Mouse (Mus musculus) lung, postnatal 36 days (tissue): ENCODE measurements at regions not wholly inside any gene's neighbourhood (a gene's known extent, or its start where the extent isn't known, plus 50 kb on each side); places are given as distances from the start of the nearest gene placed in this dataset.
"Not testable (repeated sequence)": the region's sequence is repeated elsewhere in the genome, so short reads cannot be mapped to it uniquely, and the experiment has no call there.

Source experiments
- DNase-seq: peaks from one replicate; pipeline ENCODE4 v3.0.0; 2022; ENCODE audit warnings: mixed read lengths

- peak; percentile 58 for DNase-seq
These were observed 56.1 kb downstream of the Bbs10 start for GRCm38 (mm10) chr10:111354607-111355006.

DNA sequence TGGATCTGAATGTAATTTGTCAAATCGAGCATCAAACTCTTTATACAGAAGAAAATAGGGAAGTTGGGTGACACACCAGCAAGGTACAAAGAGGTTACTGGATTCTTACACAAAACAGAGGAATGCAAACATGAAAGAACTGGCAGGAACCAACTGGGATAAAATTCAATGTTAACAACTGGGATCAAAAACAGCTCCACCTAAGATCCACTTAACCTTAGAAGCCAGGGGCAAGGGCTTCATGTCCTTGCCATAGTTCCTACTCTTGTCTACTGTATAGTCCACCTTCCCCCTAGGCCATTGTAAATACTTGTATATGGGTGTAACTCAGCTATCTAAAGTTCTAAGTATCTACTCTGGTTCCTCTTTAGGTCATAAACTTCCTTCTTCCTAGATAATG, 59.9 kb downstream of the Bbs10 start:
- not testable (repeated sequence) for DNase-seq

DNA sequence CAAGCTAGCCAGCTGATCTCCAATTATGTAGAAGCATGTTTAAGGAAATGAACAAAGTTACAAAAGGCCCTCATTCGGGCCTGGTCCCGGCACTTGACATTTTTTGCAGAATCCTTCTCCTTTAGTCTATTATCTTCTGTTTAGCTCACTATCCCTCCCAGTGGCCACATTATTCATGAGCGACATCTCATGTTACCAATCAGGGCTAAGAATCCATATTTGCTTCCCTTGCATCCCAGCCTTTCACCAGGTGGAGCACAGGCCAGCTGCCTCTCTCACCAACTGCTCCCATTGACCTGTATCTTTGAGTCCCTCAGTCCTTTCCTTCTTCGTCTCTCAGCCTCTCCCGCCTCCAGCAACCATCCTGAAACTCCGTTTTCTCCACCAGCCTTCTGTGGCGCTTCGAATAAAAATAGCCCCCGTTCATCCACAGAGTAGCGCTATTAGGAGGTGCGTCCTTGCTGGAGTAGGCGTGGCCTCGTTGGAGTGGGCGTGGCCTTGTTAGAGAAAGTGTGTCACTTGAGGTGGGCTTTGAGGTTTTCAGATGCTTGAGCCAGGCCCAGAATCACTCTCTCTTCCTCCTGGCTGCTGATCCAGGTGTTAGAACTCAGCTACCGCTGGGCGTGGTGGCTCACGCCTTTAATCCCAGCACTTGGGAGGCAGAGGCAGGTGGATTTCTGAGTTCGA, 63.4 kb downstream of the Bbs10 start:
- no peak for DNase-seq

DNA sequence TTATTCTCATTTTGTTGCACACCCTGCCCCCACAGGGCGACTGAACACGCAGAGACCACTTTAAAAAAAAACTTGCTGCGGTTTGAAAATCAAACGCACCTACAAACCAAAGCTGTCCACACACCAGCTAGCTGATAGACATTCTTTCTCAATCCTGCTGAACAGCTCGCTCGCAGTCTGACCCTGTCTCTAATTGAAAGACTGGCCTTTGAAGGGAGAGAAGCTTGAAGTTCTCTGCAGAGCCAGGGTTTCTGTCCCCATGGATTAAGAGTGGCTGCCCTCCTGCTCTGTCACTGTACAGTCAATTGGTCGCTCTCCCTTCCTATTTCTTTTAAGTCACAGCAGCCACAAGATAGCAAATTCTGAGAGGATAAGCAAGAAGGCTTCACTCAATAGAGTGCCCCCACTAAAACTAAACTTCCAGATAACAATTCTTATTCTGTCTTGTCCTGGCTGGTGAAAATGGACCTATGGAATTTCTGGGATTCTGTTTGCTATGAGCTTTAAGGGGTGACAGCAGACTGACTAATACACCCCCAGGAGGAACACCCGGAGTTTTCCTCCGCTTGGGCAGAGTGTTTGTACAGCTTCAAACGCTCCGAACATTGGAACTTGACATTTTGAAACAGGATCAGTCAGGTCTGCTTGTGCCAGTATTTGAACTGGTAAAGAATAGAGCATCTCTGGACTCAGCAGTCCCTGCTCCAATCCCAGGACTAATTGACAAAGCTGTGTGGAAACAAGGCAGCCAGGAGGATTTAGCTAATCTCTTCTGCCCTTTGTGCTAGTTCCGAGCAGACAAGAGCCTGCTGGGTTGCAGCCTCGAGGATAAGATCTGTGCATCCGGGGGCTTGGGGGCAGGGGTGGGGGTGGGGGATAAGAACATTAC, 65.5 kb downstream of the Bbs10 start:
- DNase-seq = no peak

GRCm38 (mm10) chr10:111365011-111365410, 66.5 kb downstream of the Bbs10 start:
- peak; percentile 87 for DNase-seq

DNA sequence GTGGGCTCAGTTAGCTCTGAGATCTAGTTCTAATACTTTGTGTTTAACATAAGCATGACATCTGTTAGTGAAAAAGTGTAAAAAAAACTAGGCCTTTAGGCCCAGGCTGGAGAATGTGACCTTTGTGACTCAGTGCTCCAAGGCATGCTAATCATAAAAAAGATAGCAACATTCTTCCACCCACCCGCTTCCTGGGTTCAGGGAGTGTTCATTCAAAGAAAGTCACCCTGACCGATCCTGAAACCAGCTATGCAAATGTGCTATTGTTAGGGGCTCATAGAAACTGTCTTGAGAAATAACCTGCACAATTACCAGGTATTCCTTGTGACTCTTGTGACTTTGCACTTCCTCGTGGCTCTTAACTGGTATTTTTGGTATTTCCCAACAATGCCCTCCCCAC, 70.6 kb downstream of the Bbs10 start:
- DNase-seq = not testable (repeated sequence)

DNA sequence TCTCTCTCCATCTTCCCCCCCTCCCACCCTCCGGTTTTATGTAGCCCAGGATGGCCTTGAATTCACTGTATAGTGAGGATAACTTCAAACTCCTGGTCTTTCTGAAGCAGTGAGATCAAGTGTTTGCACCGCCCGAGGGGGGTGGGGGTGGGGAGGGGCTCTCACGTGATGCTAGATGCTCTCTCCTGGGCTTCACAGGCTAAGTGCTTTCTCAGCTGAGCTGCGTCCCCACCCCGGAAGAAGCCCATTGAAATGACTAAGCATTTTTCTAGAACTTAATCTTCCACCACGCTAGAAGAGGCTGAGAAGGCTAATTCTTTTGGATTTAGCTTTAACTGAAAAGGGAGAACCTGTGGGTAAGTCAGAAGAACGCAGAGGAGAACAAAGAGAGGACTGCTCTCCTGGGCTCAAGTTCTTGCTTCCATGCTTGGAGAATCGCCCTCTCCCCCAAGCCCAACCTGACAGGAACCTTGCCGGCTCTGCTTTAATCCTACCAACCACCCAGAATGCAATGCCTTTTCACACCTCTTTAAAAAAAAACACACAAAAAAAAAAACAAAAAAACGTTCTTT, 79.7 kb downstream of the Bbs10 start:
- peak; percentile 23 for DNase-seq

DNA sequence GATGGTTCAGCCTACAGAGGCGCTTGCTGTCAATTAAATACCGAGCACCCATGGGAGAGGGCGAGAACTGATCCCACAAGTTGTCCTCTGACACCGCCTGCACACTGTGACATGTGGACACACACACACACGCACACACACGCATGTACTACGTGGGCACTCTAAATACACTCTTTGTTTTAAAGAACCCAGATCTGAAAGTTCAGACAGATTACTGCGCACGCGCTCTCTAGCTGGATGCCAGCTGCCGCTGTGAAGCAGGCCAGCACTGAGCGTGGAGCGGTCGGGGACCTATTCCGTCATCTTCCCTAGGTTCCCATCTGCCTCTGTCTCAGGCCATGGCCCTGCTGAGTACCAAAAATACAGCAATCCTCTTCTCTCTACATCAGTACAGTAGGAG, 83.2 kb downstream of the Bbs10 start:
- no peak for DNase-seq

- no peak for DNase-seq
These were observed 83.9 kb downstream of the Bbs10 start for GRCm38 (mm10) chr10:111382206-111382930.

- no peak for DNase-seq
These were observed 87.1 kb downstream of the Bbs10 start for GRCm38 (mm10) chr10:111385561-111385960.

GRCm38 (mm10) chr10:111387869-111388538, 85.0 kb upstream of the Nap1l1 start:
- DNase-seq = no peak

GRCm38 (mm10) chr10:111388545-111389320, 84.3 kb upstream of the Nap1l1 start:
- DNase-seq = no peak

- peak; percentile 93 for DNase-seq
These were observed 83.1 kb upstream of the Nap1l1 start for GRCm38 (mm10) chr10:111389890-111390289.

- no peak for DNase-seq
These were observed 78.6 kb upstream of the Nap1l1 start for GRCm38 (mm10) chr10:111394421-111394820.

DNA sequence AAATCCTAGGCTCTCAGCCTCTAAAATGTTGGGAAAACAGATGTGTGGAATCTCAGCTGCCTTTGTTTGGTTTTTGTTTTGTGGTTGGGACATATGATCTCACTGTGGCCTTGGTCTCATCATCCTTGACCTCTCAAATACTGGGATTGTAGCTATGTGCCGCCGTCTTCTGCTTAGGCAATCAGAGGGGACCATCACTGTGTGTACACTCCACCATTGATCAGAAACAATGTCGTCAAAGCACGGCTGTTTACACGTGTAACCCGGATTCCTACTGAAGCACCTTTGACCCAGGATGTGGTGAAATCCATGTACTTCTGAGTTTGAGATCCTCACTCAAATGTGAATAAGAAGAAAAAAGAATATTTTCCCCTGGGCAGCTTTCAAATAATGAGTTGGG, 68.0 kb upstream of the Nap1l1 start:
- DNase-seq = peak; percentile 50

DNA sequence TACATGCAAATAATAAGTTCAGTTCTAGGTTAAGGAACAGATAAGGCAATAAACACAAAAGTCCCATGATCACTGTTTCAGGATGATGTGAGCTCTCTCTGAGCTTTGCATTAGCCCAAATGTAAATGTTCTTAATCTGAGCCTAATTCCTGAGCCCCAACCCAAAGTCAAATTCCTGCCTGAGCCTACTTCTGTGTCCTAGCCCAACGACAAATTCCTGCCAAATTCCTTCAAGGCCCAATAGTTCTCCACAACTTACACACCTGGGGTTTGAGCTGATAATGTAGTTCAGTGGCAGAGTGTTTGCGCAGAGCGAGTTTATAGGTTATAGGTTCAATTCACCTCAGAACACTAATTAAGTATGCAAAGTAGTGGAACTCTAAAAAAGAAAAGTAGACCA, 64.1 kb upstream of the Nap1l1 start:
- DNase-seq = no peak

DNA sequence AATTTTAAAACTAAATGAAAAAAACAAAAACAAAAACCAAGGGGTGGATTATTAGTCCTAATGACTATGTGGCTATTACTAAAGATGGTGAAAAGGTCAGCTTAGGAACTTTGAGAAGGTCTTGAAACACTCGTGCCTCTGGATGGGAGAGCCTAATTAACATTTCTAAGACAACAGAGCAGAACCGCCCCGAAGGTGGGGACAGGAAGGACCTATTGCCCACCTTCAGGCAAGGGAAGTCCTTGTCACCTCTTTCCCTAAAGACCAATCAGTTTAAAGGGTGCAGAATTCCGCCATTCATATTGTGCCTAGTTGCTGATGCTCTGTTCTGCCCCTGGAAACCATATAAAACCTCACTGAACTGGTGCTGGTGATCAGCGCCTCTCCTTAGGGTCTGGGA, 63.5 kb upstream of the Nap1l1 start:
- no peak for DNase-seq

DNA sequence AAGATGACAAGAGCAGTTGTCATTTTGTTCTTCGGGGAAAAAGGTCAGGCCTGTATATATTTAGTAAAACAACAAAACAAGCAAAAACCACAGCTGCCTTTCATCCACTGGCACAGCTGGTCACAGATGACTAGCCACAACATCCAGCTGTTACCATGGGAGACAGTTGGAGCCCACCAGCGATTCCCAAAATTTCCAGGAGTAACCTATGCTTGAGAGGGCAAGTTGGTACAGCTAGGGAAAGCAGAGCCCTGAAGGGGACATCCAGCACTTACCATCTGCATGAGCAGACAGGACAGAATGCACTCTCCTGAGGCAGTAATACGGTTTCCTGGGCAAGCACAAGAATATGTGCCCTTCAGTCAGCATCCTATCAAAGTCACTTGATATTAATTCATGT, 62.9 kb upstream of the Nap1l1 start:
- DNase-seq = peak; percentile 63

DNA sequence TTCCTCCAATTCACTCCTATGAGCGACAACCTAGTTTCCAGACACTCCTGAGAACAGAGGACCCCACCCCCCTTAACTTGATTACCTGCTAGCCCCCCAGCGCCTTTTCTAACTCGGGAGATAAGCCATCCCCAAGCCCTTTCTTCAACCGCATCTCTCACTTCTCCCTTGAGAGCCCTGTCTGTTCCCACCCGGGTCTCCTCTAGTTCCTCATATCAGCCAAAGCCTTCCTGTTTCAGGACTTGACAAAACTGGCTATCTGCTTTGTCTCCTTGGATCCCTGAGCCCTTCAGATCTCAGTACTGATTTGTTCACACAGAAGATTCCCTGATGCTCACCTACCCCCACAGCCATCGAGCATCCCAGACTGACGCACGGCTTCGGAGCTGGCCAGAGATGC, 61.5 kb upstream of the Nap1l1 start:
- DNase-seq = no peak

DNA sequence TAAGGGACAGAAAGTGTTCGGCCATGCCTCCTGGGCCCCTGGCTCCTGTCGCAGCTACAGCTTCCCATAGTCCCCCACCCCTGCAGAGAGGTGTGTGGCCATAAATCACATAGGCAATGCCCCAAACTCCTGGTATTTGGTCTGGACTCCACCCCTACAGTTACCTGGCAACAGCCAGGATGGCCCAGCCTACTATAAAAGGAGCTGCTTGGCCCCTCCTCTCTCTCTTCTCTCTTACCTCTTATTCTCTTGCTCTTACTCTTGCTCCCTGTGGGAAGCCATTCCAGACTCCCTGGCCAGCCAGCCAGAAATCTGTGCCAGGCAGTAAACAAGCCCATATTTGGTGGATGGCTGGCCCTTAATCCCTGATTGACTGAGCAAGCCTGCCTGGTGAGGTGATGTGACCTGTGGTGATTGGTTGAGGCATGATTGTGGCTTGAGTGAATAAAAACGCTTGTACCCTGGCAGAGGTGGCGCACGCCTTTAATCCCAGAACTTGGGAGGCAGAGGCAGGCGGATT, 56.4 kb upstream of the Nap1l1 start:
- DNase-seq = peak; percentile 37

DNA sequence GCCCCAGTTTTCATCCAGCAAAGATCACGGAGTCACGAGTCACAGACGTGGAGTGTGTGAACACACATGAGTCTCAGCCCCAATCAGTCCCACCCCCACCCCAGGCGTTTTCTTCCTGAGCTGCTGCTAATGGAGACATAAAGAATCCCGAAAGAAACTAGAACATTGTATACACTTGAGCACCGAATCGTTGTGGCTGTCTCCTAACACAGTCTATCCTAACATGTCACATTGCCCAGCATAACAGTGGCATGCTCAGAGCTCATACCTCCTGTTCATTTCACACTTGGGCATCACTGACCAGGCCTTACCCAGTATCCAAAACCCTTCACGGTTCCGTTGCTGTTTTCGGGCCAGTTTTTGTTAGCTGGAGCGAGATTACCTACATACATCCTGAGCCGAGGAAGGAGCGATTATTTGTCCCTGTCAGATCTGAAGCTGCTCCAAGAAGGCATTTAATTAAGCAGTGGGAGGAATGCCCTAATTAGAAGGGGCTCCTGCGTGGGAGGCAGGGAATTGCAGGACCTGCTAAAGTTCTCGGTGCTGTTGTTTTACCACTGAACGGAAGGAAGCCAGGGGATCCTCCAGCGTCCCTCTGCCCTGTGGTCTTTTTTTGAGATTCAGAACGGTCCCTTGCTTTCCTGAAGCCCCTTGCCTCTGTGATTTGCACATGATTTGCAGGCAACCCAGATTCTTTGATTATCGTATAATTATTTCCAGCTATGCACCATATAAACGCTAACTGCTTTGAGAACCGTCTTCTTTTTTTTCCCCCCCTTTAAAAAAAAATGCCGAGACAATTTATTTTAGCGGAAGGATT, 53.4 kb upstream of the Nap1l1 start:
- DNase-seq = no peak
